Mouse (Mus musculus): ENCODE measurements around the gene Skap1.

DNA sequence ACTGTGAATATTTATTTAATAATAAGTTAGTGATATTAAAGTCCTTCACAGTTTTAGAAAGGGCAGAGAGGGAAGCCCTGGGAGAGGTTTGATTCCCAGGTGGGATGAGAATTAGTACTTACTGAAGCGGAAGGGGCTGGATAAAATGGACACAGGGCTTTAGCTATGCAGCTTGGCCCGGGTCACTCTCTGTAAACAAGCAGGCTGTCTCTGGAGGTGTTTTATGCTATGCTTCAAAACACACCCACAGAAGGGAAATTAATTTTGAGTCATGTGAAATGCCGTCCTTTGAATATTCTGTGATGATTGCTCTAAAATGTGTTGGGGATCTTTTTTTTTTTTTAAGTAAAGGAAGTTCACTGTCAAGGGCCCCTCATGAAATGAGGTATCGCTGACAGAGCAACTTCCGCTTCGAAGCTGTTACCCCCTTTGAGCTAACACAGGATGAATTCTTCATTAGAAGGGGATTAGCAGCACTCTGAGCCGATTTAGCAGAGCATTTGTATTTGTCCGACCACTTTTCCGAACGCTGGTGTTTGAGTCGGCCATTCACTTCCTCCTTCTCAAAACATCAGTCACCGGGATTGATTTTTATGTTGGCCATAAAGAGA lies 40.2 kb downstream of the Skap1 start:
- TF ChIP-seq CTCF (IDR thresholded peaks at IDR 0.05; ENCODE audit: low read depth) (no peak), EP300 (IDR thresholded peaks at IDR 0.05; ENCODE audit: low read depth) (no peak)

Data from liver, postnatal 0 days (tissue).